Mouse (Mus musculus): ENCODE measurements around the gene Ifna5. TPM values are rescaled to one million over a fixed set of nuclear protein-coding genes. Genes with fewer than 3 reads are reported as not detected.
"Not testable (repeated sequence)": the region's sequence is repeated elsewhere in the genome, so short reads cannot be mapped to it uniquely, and the experiment has no call there.

Gene Ifna5
- polyA plus RNA-seq, 1 experiment from 2014 or later, result not detected

- 73% methylated on average over 3 of the region's 3 CpGs for WGBS
- Histone ChIP-seq H3K27me3 (replicated peaks; ENCODE audit: control insufficient read depth, insufficient read depth, low read length) (no peaks in the 10 kb centered on the region), H3K4me3 (replicated peaks; ENCODE audit: low read length) (no peak within 1 kb of the TSS), H3K9me3 (ENCODE audit: control insufficient read depth, low read length) (no peaks in the 10 kb centered on the region), H3K36me3 (ENCODE audit: control insufficient read depth, insufficient read depth) (no peaks in the 10 kb centered on the region), H3K27ac (ENCODE audit: low read length) (no peak within 1 kb of the TSS), H3K9ac (replicated peaks; ENCODE audit: low read depth, low read length) (no peak within 1 kb of the TSS), H3K4me2 (ENCODE audit: low read length) (no peak within 1 kb of the TSS), H3K4me1 (replicated peaks; ENCODE audit: control insufficient read depth, insufficient read depth, low read length) (no peaks in the 10 kb centered on the region)
- ATAC-seq, result no peak
Observed at GRCm38 (mm10) chr4:88815928-88816327, 19.4 kb upstream of the Ifna5 start, which contains the start of gene Ifna7. Gene Ifna7, plus strand, starts transcription at chr4:88816228.

DNA sequence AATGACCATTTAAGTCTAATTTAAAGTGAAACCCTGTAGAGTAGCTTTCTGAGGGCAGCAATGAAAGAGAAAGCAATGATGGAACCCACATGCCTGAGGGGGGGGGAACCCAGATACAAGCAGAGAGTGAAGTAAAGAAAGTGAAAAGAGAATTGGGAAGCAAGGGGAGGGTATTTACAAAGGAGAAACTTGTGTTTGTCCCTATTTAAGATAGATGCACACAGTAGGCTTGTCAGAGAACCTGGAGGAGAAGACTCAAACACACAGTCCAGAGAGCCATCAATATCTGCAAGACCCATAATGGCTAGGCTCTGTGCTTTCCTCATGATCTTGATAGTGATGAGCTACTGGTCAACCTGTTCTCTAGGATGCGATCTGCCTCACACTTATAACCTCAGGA, 15.7 kb upstream of the Ifna5 start, which contains the start of gene Ifna11:
TSS of gene Ifna11 (plus strand) at position 301 of the 400 bp plus-strand sequence.
- WGBS, result 86% methylated on average over 1 of the region's 1 CpGs
- Histone ChIP-seq H3K27me3 (replicated peaks; ENCODE audit: control insufficient read depth, insufficient read depth, low read length) (no peaks in the 10 kb centered on the region), H3K9ac (replicated peaks; ENCODE audit: low read depth, low read length) (no peak within 1 kb of the TSS), H3K4me3 (replicated peaks; ENCODE audit: low read length) (no peak within 1 kb of the TSS), H3K27ac (ENCODE audit: low read length) (no peak within 1 kb of the TSS), H3K4me1 (replicated peaks; ENCODE audit: control insufficient read depth, insufficient read depth, low read length) (no peaks in the 10 kb centered on the region), H3K36me3 (ENCODE audit: control insufficient read depth, insufficient read depth) (no peaks in the 10 kb centered on the region), H3K9me3 (ENCODE audit: control insufficient read depth, low read length) (no peaks in the 10 kb centered on the region), H3K4me2 (ENCODE audit: low read length) (no peak within 1 kb of the TSS)
- ATAC-seq, result no peak

DNA sequence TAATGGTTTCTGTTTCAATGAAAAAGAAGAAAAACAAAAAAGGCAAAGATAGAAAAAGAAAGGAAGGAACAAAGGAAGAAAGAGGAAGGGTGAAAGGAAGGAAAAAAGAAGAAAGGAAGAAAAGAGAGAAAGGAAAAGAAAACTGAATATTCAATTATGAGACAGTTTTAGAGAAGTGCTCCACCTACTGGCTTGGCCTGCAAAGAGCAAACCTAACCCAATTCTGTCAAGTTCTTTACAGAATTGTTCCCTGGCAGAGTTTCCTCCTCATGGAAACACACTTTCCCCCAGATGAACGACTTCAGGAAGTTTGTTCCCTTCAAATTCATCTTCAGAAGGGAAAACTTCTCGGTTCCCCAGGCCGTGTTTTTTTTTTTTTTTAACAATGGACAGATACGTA, 12.3 kb upstream of the Ifna5 start:
- 23% methylated on average over 4 of the region's 4 CpGs for WGBS
- Histone ChIP-seq H3K4me2 (ENCODE audit: low read length) (no peak overlapping the region), H3K9ac (replicated peaks; ENCODE audit: low read depth, low read length) (no peak overlapping the region), H3K27me3 (replicated peaks; ENCODE audit: control insufficient read depth, insufficient read depth, low read length) (no peaks in the 10 kb centered on the region), H3K4me1 (replicated peaks; ENCODE audit: control insufficient read depth, insufficient read depth, low read length) (no peaks in the 10 kb centered on the region), H3K36me3 (ENCODE audit: control insufficient read depth, insufficient read depth) (no peaks in the 10 kb centered on the region), H3K4me3 (replicated peaks; ENCODE audit: low read length) (no peak overlapping the region), H3K27ac (ENCODE audit: low read length) (no peak overlapping the region), H3K9me3 (ENCODE audit: control insufficient read depth, low read length) (no peaks in the 10 kb centered on the region)
- ATAC-seq, result no peak

DNA sequence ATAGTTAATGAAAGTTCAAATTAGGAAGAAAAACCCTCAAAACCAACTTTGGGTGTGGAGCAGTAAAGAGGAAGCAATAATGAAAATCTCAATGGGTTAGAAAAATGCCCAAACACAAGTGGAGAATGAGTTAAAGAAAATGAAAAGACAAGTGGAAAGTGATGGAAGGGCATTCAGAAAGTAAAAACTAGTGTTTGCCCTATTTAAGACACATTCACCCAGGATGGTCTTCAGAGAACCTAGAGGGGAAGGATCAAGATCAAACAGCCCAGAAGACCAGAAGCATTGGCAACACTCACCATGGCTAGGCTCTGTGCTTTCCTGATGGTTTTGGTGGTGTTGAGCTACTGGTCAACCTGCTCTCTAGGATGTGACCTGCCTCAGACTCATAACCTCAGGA, 8.2 kb upstream of the Ifna5 start, which contains the start of gene Ifna6:
TSS of gene Ifna6 (plus strand) at position 301 of the 400 bp plus-strand sequence.
- H3K9ac ChIP-seq (replicated peaks; ENCODE audit: low read depth, low read length); H3K4me3 ChIP-seq (replicated peaks; ENCODE audit: low read length); H3K36me3 ChIP-seq (ENCODE audit: control insufficient read depth, insufficient read depth); H3K4me2 ChIP-seq (ENCODE audit: low read length); H3K27me3 ChIP-seq (replicated peaks; ENCODE audit: control insufficient read depth, insufficient read depth, low read length); H3K27ac ChIP-seq (ENCODE audit: low read length); H3K4me1 ChIP-seq (replicated peaks; ENCODE audit: control insufficient read depth, insufficient read depth, low read length); ATAC-seq; H3K9me3 ChIP-seq (ENCODE audit: control insufficient read depth, low read length): not testable (repeated sequence)

DNA sequence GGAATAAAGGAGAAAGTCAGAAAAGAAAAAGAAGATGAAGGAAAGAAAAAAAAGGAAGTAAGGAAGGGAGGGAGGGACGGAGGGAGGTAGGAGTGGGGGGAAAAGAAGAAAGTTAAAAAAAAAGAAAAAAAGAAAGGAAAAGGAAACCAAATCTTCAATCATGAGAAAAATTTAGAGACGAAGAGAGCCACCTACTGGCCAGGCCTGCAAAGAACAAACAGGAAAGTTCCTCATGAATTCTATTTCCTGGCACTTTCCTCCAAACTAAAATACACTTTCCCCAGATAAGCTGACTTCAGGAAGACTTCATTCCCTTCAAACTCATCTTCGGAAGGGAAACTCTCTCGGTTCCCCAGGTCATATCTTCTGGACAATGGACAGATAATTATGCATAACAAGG, 4.8 kb upstream of the Ifna5 start:
- ATAC-seq, result no peak
- WGBS, result 29% methylated on average over 4 of the region's 4 CpGs
- no peak overlapping the region for H3K27ac ChIP-seq (ENCODE audit: low read length)
- no peaks in the 10 kb centered on the region for H3K9me3 ChIP-seq (ENCODE audit: control insufficient read depth, low read length)
- H3K27me3 ChIP-seq (replicated peaks; ENCODE audit: control insufficient read depth, insufficient read depth, low read length), result no peaks in the 10 kb centered on the region
- no peaks in the 10 kb centered on the region for H3K4me1 ChIP-seq (replicated peaks; ENCODE audit: control insufficient read depth, insufficient read depth, low read length)
- no peaks in the 10 kb centered on the region for H3K36me3 ChIP-seq (ENCODE audit: control insufficient read depth, insufficient read depth)
- no peak overlapping the region for H3K4me2 ChIP-seq (ENCODE audit: low read length)
- no peak overlapping the region for H3K4me3 ChIP-seq (replicated peaks; ENCODE audit: low read length)
- no peak overlapping the region for H3K9ac ChIP-seq (replicated peaks; ENCODE audit: low read depth, low read length)

DNA sequence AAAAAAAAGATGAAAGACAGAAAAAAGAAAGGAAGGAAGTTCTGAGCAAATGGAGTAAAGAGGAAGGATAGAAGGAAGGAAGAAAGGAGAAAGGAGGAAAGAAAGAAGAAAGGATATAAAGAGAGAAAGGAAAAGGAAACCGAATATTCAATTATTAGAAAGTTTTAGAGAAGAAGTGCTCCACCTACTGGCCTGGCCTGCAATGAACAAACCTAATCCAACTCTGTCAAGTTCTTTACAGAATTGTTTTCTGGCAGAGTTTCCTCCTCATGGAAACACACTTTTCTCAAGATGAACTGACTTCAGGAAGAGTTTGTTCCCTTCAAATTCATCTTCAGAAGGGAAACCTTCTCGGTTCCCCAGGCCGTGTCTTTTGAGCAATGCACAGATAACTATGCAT, 3.5 kb downstream of the Ifna5 start:
- 44% methylated on average over 3 of the region's 3 CpGs for WGBS
- H3K36me3 ChIP-seq (ENCODE audit: control insufficient read depth, insufficient read depth), result no peaks in the 10 kb centered on the region
- no peak overlapping the region for H3K4me3 ChIP-seq (replicated peaks; ENCODE audit: low read length)
- H3K4me1 ChIP-seq (replicated peaks; ENCODE audit: control insufficient read depth, insufficient read depth, low read length), result no peaks in the 10 kb centered on the region
- no peaks in the 10 kb centered on the region for H3K9me3 ChIP-seq (ENCODE audit: control insufficient read depth, low read length)
- no peak overlapping the region for H3K4me2 ChIP-seq (ENCODE audit: low read length)
- no peak overlapping the region for H3K27ac ChIP-seq (ENCODE audit: low read length)
- H3K9ac ChIP-seq (replicated peaks; ENCODE audit: low read depth, low read length), result no peak overlapping the region
- no peak for ATAC-seq
- H3K27me3 ChIP-seq (replicated peaks; ENCODE audit: control insufficient read depth, insufficient read depth, low read length), result no peaks in the 10 kb centered on the region

GRCm38 (mm10) chr4:88840058-88840457, 4.7 kb downstream of the Ifna5 start:
- Histone ChIP-seq H3K36me3 (ENCODE audit: control insufficient read depth, insufficient read depth) (no peaks in the 10 kb centered on the region), H3K4me1 (replicated peaks; ENCODE audit: control insufficient read depth, insufficient read depth, low read length) (no peaks in the 10 kb centered on the region), H3K4me3 (replicated peaks; ENCODE audit: low read length) (no peak overlapping the region), H3K27ac (ENCODE audit: low read length) (no peak overlapping the region), H3K4me2 (ENCODE audit: low read length) (no peak overlapping the region), H3K9ac (replicated peaks; ENCODE audit: low read depth, low read length) (no peak overlapping the region), H3K27me3 (replicated peaks; ENCODE audit: control insufficient read depth, insufficient read depth, low read length) (no peaks in the 10 kb centered on the region), H3K9me3 (ENCODE audit: control insufficient read depth, low read length) (no peaks in the 10 kb centered on the region)
- 68% methylated on average over 3 of the region's 3 CpGs for WGBS
- ATAC-seq, result no peak

DNA sequence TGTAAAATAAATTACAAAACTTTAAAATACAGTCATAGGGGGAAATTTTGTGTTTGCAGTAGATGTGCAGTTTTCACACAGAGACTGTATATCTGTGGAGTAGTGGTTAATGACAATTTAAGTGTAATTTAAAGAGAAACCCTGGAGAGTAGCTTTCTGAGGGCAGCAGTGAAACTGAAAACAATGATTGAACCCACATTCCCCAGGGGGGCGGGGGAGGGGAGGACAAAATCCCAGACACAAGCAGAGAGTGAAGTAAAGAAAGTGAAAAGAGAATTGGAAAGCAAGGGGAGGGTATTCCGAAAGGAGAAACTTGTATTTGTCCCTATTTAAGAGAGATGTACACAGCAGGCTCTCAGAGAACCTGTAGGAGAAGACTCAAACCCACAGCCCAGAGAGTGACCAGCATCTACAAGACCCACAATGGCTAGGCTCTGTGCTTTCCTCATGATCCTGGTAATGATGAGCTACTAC, 6.2 kb downstream of the Ifna5 start, which contains the start of gene Ifna4:
TSS of gene Ifna4 (plus strand) at position 424 of the 474 bp plus-strand sequence.
- ATAC-seq, result no peak
- H3K36me3 ChIP-seq (ENCODE audit: control insufficient read depth, insufficient read depth), result no peaks in the 10 kb centered on the region
- no peak within 1 kb of the TSS for H3K4me2 ChIP-seq (ENCODE audit: low read length)
- no peaks in the 10 kb centered on the region for H3K4me1 ChIP-seq (replicated peaks; ENCODE audit: control insufficient read depth, insufficient read depth, low read length)
- no peak within 1 kb of the TSS for H3K9ac ChIP-seq (replicated peaks; ENCODE audit: low read depth, low read length)
- H3K27ac ChIP-seq (ENCODE audit: low read length), result no peak within 1 kb of the TSS
- H3K4me3 ChIP-seq (replicated peaks; ENCODE audit: low read length), result no peak within 1 kb of the TSS
- 29% methylated on average over 2 of the region's 2 CpGs for WGBS
- no peaks in the 10 kb centered on the region for H3K9me3 ChIP-seq (ENCODE audit: control insufficient read depth, low read length)
- H3K27me3 ChIP-seq (replicated peaks; ENCODE audit: control insufficient read depth, insufficient read depth, low read length), result no peaks in the 10 kb centered on the region

DNA sequence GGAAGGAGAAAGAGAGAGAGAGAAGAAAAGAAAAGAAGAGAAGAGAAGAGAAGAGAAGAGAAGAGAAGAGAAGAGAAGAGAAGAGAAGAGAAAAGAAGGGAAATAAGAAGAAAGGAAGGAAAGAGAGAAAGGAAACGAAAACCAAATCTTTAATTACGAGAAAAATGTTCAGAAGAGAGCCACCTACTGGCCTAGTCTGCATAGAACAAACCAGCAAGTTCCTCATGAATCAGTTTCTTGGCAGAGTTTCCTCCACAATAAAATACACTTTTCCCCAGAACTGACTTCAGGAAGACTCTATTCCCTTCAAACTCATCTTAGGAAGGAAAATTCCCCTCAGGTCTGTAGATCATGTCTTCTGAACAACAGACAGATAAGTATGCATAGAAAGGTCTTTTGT, 10.0 kb downstream of the Ifna5 start:
- no peak overlapping the region for H3K4me3 ChIP-seq (replicated peaks; ENCODE audit: low read length)
- H3K27ac ChIP-seq (ENCODE audit: low read length), result no peak overlapping the region
- no peak for ATAC-seq
- H3K9ac ChIP-seq (replicated peaks; ENCODE audit: low read depth, low read length), result no peak overlapping the region
- no peaks in the 10 kb centered on the region for H3K9me3 ChIP-seq (ENCODE audit: control insufficient read depth, low read length)
- H3K36me3 ChIP-seq (ENCODE audit: control insufficient read depth, insufficient read depth), result no peaks in the 10 kb centered on the region
- WGBS, result 46% methylated on average over 2 of the region's 2 CpGs
- no peak overlapping the region for H3K4me2 ChIP-seq (ENCODE audit: low read length)
- H3K27me3 ChIP-seq (replicated peaks; ENCODE audit: control insufficient read depth, insufficient read depth, low read length), result no peaks in the 10 kb centered on the region
- no peaks in the 10 kb centered on the region for H3K4me1 ChIP-seq (replicated peaks; ENCODE audit: control insufficient read depth, insufficient read depth, low read length)

DNA sequence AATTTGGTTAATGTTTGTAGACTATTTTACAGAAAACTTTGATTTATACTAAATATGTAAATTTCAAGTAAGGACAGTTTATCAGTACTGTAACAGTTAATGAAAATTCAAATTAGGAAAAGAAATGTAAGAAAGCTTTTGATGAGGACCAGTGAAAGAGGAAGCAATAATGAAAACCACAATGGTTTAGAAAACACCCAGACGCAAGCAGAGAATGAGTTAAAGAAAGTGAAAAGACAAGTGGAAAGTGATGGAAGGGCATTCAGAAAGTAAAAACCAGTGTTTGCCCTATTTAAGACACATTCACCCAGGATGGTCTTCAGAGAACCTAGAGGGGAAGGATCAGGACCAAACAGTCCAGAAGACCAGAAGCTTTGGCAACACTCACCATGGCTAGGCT, 14.4 kb downstream of the Ifna5 start, which contains the start of gene Ifna1:
TSS of gene Ifna1 (plus strand) at position 390 of the 400 bp plus-strand sequence.
- no peak for ATAC-seq
- WGBS, result 33% methylated on average over 1 of the region's 1 CpGs

More for the DNA sequence above, 14.4 kb downstream of the Ifna5 start, which contains the start of gene Ifna1:
- Histone ChIP-seq H3K4me1 (replicated peaks; ENCODE audit: control insufficient read depth, insufficient read depth, low read length) (peaks cover 5% of the 10 kb centered on the region), H3K4me3 (replicated peaks; ENCODE audit: low read length) (no peak within 1 kb of the TSS), H3K9ac (replicated peaks; ENCODE audit: low read depth, low read length) (no peak within 1 kb of the TSS), H3K9me3 (ENCODE audit: control insufficient read depth, low read length) (no peaks in the 10 kb centered on the region), H3K27ac (ENCODE audit: low read length) (no peak within 1 kb of the TSS), H3K36me3 (ENCODE audit: control insufficient read depth, insufficient read depth) (no peaks in the 10 kb centered on the region), H3K27me3 (replicated peaks; ENCODE audit: control insufficient read depth, insufficient read depth, low read length) (no peaks in the 10 kb centered on the region), H3K4me2 (ENCODE audit: low read length) (no peak within 1 kb of the TSS)

Data from forebrain, embryonic 16.5 days (tissue).